Comparison of ENCODE assay signal across 11 mouse cellular contexts in the genomic region with DNA sequence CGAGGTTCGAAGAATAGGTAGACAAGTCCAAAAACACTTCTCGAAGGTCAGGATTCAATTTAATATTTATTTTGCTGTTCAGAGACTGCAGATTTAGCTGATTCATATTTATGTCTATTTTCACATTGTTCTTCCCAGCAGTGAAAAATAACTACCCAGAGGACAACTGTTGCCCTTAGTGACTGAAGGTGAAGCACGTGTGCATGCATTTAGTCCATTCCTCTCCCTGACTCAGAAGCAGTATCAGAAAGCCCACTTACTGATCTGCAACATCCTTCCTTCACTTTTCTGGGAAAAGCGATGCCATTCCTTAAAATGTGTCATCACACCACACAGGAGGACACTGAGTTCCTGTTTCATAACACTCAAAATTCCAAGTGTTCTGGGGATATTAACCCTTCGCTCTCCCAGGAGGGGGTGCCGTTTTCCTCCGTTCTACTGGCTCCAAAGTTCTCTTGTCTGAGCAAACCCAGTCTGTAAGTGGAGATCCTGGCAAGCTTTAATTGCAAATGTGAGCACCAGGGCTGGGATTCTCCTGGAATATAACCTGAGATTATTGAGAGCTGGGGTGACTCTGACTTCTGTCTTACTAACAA. TPM values are rescaled to one million over a fixed set of nuclear protein-coding genes. Genes with fewer than 3 reads are reported as not detected.
"Had no signal": no experiment of that assay in that cellular context is flagged by ENCODE, and none has a peak within 500 bp of the region (broad histone marks: within the 10 kb centered on the region; RNA-seq: fewer than 3 reads in every experiment).

No protein-coding gene starts in this region.

- H3K9ac ChIP-seq: intestine, embryonic 15.5 days; liver, embryonic 14.5 days; midbrain, embryonic 12.5 days had no signal

- ATAC-seq: intestine, embryonic 15.5 days; midbrain, embryonic 16.5 days had no signal

- H3K4me1 ChIP-seq: midbrain, embryonic 12.5 days had no signal

- H3K4me3 ChIP-seq: intestine, embryonic 15.5 days; midbrain, embryonic 12.5 days had no signal

- H3K9me3 ChIP-seq: intestine, embryonic 15.5 days; midbrain, embryonic 12.5 days had no signal

- H3K27me3 ChIP-seq: intestine, embryonic 15.5 days had no signal

- DNase-seq: kidney, adult 11 months; kidney, postnatal 10 days; kidney, postnatal 4 days; lung, adult 2 months; thymus, adult 2 months; thymus, postnatal 25 days had no signal

- H3K27ac ChIP-seq: intestine, embryonic 15.5 days; liver, embryonic 14.5 days; macrophage; midbrain, embryonic 12.5 days had no signal

- H3K36me3 ChIP-seq: intestine, embryonic 15.5 days; midbrain, embryonic 12.5 days had no signal

- H3K4me2 ChIP-seq: intestine, embryonic 15.5 days; midbrain, embryonic 12.5 days had no signal

RNA-seq across cellular contexts. Expression of gene Steap2, which starts 5.3 kb away (rescaled TPM):
- polyA plus RNA-seq: macrophage had no signal

RNA-seq across cellular contexts. Expression of gene Cfap69, which starts 25.0 kb away (rescaled TPM):
- polyA plus RNA-seq: macrophage had no signal
